Mouse (Mus musculus) lung, adult 2 months (tissue): ENCODE results near the gene Slf2.

Source experiments
- CTCF ChIP-seq: fragments of 200-500 bp; IDR thresholded peaks from 2 replicates; pipeline ENCODE4 v1.5.1; 2011; ENCODE audit warnings: mild to moderate bottlenecking, low read length, control low read depth; ENCODE audit not compliant: insufficient read depth
- POLR2A ChIP-seq: fragments of 200-500 bp; IDR thresholded peaks from 2 replicates; pipeline ENCODE4 v1.6.1; 2011; ENCODE audit warnings: low read depth, mild to moderate bottlenecking, control low read depth, low read length, borderline replicate concordance; ENCODE audit errors: extremely low read depth

DNA sequence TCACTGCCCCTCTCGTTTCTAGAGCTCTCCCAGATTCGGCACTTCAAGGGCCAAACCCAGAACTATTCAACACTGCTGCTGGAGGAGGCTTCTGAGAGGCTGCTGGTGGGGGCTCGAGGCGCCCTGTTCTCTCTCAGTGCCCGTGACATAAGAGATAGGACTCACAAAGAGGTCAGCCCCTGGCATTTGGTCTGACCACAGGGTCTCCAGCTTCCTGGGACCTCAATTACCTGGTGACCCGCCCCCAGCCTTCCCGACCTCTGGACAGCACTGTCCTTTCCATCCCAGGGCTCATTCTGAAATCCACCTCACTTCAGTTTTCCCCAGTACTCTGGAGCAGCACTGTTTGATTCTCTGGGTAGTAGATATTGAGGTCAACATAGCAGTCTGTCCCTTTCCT is 61.8 kb downstream of the Slf2 start:
- TF ChIP-seq CTCF (no peak), POLR2A (no peak)
